Mouse (Mus musculus) ES-E14 (cell line): Measurements from ENCODE around the gene Eci2. TPM values are rescaled to one million over a fixed set of nuclear protein-coding genes. Genes with fewer than 3 reads are reported as not detected.
A peak's percentile ranks its signal among the peaks of the same experiment; 100 is the strongest.
"Not testable (repeated sequence)": the region's sequence is repeated elsewhere in the genome, so short reads cannot be mapped to it uniquely, and the experiment has no call there.

Source experiments
- DNase-seq: peaks from one replicate; pipeline ENCODE4 v3.0.0-alpha.2; 2013; ENCODE audit warnings: low read depth, low spot score
- H3K27ac ChIP-seq: 2 replicates; pipeline ENCODE4 v1.5.1; 2012; ENCODE audit warnings: low read depth, mild to moderate bottlenecking, low read length, moderate library complexity, mixed read lengths; ENCODE audit not compliant: poor library complexity, insufficient read depth, severe bottlenecking
- H3K36me3 ChIP-seq: 2 replicates; pipeline ENCODE4 v1.6.1; 2012; ENCODE audit warnings: mild to moderate bottlenecking, low read length, moderate library complexity, mixed read lengths; ENCODE audit not compliant: control insufficient read depth, poor library complexity, insufficient read depth, severe bottlenecking
- H3K4me1 ChIP-seq, 2 experiments: fragments of 150-350 bp in 1 of 2; sonication (generic) in 1 of 2; 2 replicates each; pipeline ENCODE4 v1.6.1; 2012; ENCODE audit warnings: low read length in 2 of 2, mild to moderate bottlenecking in 1 of 2, mixed read lengths in 1 of 2; ENCODE audit not compliant: control insufficient read depth in 2 of 2, insufficient read depth in 2 of 2, poor library complexity in 1 of 2
- H3K4me3 ChIP-seq, 2 experiments: fragments of 150-350 bp in 1 of 2; sonication (generic) in 1 of 2; 2 replicates each; pipeline ENCODE4 v1.5.1; 2012; ENCODE audit warnings: low read length in 2 of 2, low read depth in 1 of 2, mild to moderate bottlenecking in 1 of 2, mixed read lengths in 1 of 2; ENCODE audit not compliant: insufficient read depth in 1 of 2, poor library complexity in 1 of 2, severe bottlenecking in 1 of 2
- H3K9ac ChIP-seq: 2 replicates; pipeline ENCODE4 v1.6.1; 2012; ENCODE audit warnings: low read depth, mild to moderate bottlenecking, low read length, mixed read lengths; ENCODE audit not compliant: poor library complexity, insufficient read depth, severe bottlenecking
- H3K9me3 ChIP-seq: fragments of 150-350 bp; sonication (generic); 2 replicates; pipeline ENCODE4 v1.6.1; 2012; ENCODE audit warnings: low read depth, mild to moderate bottlenecking, low read length; ENCODE audit not compliant: control insufficient read depth, insufficient read depth
- CHD2 ChIP-seq: IDR thresholded peaks from 2 replicates; pipeline ENCODE4 v1.6.1; 2014; ENCODE audit warnings: mild to moderate bottlenecking, low read depth, low read length, inconsistent platforms
- HCFC1 ChIP-seq: IDR thresholded peaks from 2 replicates; pipeline ENCODE4 v1.6.1; 2012; ENCODE audit warnings: low read length, inconsistent platforms, borderline replicate concordance; ENCODE audit not compliant: insufficient read depth
- MAFK ChIP-seq: IDR thresholded peaks from 2 replicates; pipeline ENCODE4 v1.6.1; 2014; ENCODE audit warnings: mild to moderate bottlenecking, low read depth, low read length, inconsistent platforms; ENCODE audit not compliant: insufficient read depth
- ZC3H11A ChIP-seq: IDR thresholded peaks from 2 replicates; pipeline ENCODE4 v1.6.1; 2012; ENCODE audit warnings: low read depth, mild to moderate bottlenecking, inconsistent platforms, low read length, borderline replicate concordance
- ZNF384 ChIP-seq: IDR thresholded peaks from 2 replicates; pipeline ENCODE4 v1.6.1; 2012; ENCODE audit warnings: low read depth, low read length, inconsistent platforms
- in situ Hi-C, 2 experiments: fragments of 600-800 bp; cut with MboI; formaldehyde crosslinking; loops; one replicate each; pipeline ENCODE4 v1.15.1; 2025; ENCODE audit warnings: low sequenced_read_pairs in 2 of 2, inconsistent platforms in 1 of 2; ENCODE audit not compliant: unreplicated experiment in 2 of 2
- total RNA-seq: library from RNA; depleted of rRNA; stranded (reverse); fragments of 300-350 nt; gene quantifications from 2 replicates; pipeline ENCODE4 v1.2.3, GENCODE M21; 2012

Gene Eci2
- total RNA-seq, 1 experiment, result 36.7 TPM

DNA sequence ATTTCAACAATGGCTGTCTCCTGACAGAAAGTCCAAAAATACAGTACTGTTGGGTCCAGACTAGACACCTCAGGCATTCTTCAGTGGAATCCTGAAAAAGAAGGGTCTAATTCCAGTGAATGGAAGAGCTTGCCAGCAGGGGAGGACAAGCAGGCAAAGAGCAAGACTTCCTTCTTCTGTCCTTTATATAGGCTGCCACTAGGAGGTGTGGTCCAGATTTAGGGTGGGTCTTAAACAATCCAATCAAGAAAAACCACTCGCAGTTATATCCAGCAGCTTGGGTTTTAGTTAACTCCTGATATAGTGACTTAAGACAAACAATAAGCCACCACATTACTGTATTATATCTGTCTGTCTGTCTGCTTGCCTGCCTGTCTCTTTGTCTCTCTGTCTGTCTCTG is 53.1 kb downstream of the Eci2 start:
- DNase-seq, result no peak
- in situ Hi-C loops, result no loop called here

GRCm38 (mm10) chr13:34973149-34973548 is 53.7 kb downstream of the Eci2 start:
- Histone ChIP-seq H3K36me3 (peaks cover 2% of the 10 kb centered on the region), H3K4me1 (peaks cover 1 to 9% of the 10 kb centered on the region in 2 experiments; a peak in 3 of 4 replicates), H3K9ac (no peak overlapping the region), H3K9me3 (no peaks in the 10 kb centered on the region), H3K4me3 (no peak overlapping the region), H3K27ac (no peak overlapping the region)
- no peak for DNase-seq
- TF ChIP-seq ZC3H11A, result no peak
- TF ChIP-seq HCFC1, result no peak
- TF ChIP-seq CHD2, result no peak
- no peak for TF ChIP-seq MAFK
- TF ChIP-seq ZNF384, result no peak
- in situ Hi-C loops, result no loop called here

More for the DNA sequence above, 53.1 kb downstream of the Eci2 start:
- H3K4me3 ChIP-seq, result no peak overlapping the region
- no peaks in the 10 kb centered on the region for H3K9me3 ChIP-seq
- no peak overlapping the region for H3K27ac ChIP-seq
- peaks cover 1 to 11% of the 10 kb centered on the region in 2 experiments; a peak in 3 of 4 replicates for H3K4me1 ChIP-seq
- peaks cover 2% of the 10 kb centered on the region for H3K36me3 ChIP-seq
- H3K9ac ChIP-seq, result no peak overlapping the region
- TF ChIP-seq ZC3H11A (no peak), HCFC1 (no peak), MAFK (no peak), CHD2 (no peak), ZNF384 (no peak)

GRCm38 (mm10) chr13:34972456-34972855 is 54.4 kb downstream of the Eci2 start:
- H3K9me3 ChIP-seq, DNase-seq, H3K27ac ChIP-seq, H3K9ac ChIP-seq, in situ Hi-C loops, H3K4me3 ChIP-seq, H3K4me1 ChIP-seq, H3K36me3 ChIP-seq: not testable (repeated sequence)

- H3K4me3 ChIP-seq, H3K9ac ChIP-seq, H3K4me1 ChIP-seq, in situ Hi-C loops, H3K36me3 ChIP-seq, DNase-seq, H3K9me3 ChIP-seq, H3K27ac ChIP-seq: not testable (repeated sequence)
Observed at GRCm38 (mm10) chr13:34965647-34966046, 61.2 kb downstream of the Eci2 start.

DNA sequence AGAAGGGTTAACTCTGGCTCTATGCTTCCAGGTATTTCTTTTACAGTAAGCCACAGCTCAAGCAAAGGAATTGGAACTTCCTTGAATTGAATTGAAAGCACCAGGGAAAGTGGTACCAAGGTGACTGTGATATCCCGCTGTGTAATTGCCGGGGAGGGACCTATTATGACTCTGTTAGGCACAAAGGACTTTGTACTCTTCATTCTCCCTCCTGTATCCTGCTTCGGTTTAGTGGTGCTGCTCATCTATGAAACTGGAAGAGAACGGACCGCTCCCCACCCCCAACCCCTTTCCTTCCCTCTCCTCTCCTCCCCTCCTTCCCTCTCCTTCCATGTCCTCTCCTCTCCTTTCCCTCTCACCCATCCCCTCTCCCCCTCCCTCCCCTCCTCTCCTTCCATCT is 62.0 kb downstream of the Eci2 start:
- H3K36me3 ChIP-seq, result no peaks in the 10 kb centered on the region
- no peak overlapping the region for H3K4me3 ChIP-seq
- in situ Hi-C loops, result no loop called here
- no peak overlapping the region for H3K9ac ChIP-seq
- peak; percentile 39 for DNase-seq
- H3K27ac ChIP-seq, result no peak overlapping the region
- H3K9me3 ChIP-seq, result no peaks in the 10 kb centered on the region
- peaks cover 8 to 9% of the 10 kb centered on the region in 2 experiments; a peak in 2 of 4 replicates for H3K4me1 ChIP-seq
- TF ChIP-seq MAFK (no peak), CHD2 (no peak), ZC3H11A (no peak), HCFC1 (no peak), ZNF384 (no peak)
